Mouse (Mus musculus) forebrain, postnatal 0 days (tissue): Measurements from ENCODE around the gene Asic2. TPM values are rescaled to one million over a fixed set of nuclear protein-coding genes. Genes with fewer than 3 reads are reported as not detected.

Experiments used
- ATAC-seq: fragments of 200-750 bp; cut with Nextera tagmentation; 2 replicates; pipeline ENCODE4 v1.8.0; 2017; ENCODE audit warnings: mild to moderate bottlenecking, moderate library complexity
- DNase-seq: peaks from one replicate; pipeline ENCODE4 v3.0.0-alpha.2; 2015
- H3K27ac ChIP-seq: fragments of 300-500 bp; sonication (generic); 2 replicates; pipeline ENCODE4 v1.5.1; 2014; ENCODE audit warnings: low read depth, mild to moderate bottlenecking, antibody characterized with exemption, low read length, moderate library complexity, mixed read lengths
- H3K27me3 ChIP-seq: fragments of 300-500 bp; sonication (generic); 2 replicates; pipeline ENCODE4 v1.6.1; 2014; ENCODE audit warnings: mild to moderate bottlenecking, low read length, mixed read lengths; ENCODE audit not compliant: insufficient read depth
- H3K36me3 ChIP-seq: fragments of 300-500 bp; sonication (generic); 2 replicates; pipeline ENCODE4 v1.6.1; 2014; ENCODE audit warnings: mild to moderate bottlenecking, moderate library complexity; ENCODE audit not compliant: insufficient read depth
- H3K4me1 ChIP-seq: fragments of 300-500 bp; sonication (generic); 2 replicates; pipeline ENCODE4 v1.6.1; 2014; ENCODE audit warnings: antibody characterized with exemption; ENCODE audit not compliant: insufficient read depth
- H3K4me2 ChIP-seq: fragments of 300-500 bp; sonication (generic); 2 replicates; pipeline ENCODE4 v1.6.1; 2014; ENCODE audit warnings: low read depth, mild to moderate bottlenecking, moderate library complexity
- H3K4me3 ChIP-seq: fragments of 300-500 bp; sonication (generic); 2 replicates; pipeline ENCODE4 v1.5.1; 2014; ENCODE audit warnings: low read depth, low read length, mixed read lengths
- H3K9ac ChIP-seq: fragments of 300-500 bp; sonication (generic); 2 replicates; pipeline ENCODE4 v1.6.1; 2014; ENCODE audit warnings: mild to moderate bottlenecking
- H3K9me3 ChIP-seq: fragments of 300-500 bp; sonication (generic); 2 replicates; pipeline ENCODE4 v1.6.1; 2016; ENCODE audit warnings: low read length
- CTCF ChIP-seq: sonication (generic); IDR thresholded peaks from 2 replicates; pipeline ENCODE4 v1.5.1; 2016; ENCODE audit warnings: antibody characterized with exemption, control low read depth, low read depth
- whole genome bisulfite sequencing: fragments of 180-500 bp; shearing (Covaris S2); extraction: QIAGEN DNeasy Blood & Tissue Kit; methylation state at CpG from one replicate; pipeline ENCODE4 v1.1.7; 2014; 5-methylcytosine and 5-hydroxymethylcytosine counted together
- polyA plus RNA-seq: library from polyadenylated mRNA; unstranded; fragments of >200 nt; fragmentation: Nextera tagmentation; extraction: Ambion mirVana; gene quantifications from 2 replicates; pipeline ENCODE4 v1.2.1, GENCODE M21; 2015
- total RNA-seq: library from RNA; depleted of rRNA; stranded (reverse); fragments of >200 nt; gene quantifications from 2 replicates; pipeline ENCODE4 v1.2.3, GENCODE M21; 2014

Asic2 gene
- total and polyA plus RNA-seq, 2 experiments from 2014 or later: 15.5 to 37.2 TPM

GRCm38 (mm10) chr11:81584506-81584905 is 383.8 kb downstream of the Asic2 start:
- Histone ChIP-seq H3K27me3 (no peaks in the 10 kb centered on the region), H3K9me3 (no peaks in the 10 kb centered on the region), H3K36me3 (no peaks in the 10 kb centered on the region), H3K27ac (no peak overlapping the region), H3K4me1 (peaks cover 17% of the 10 kb centered on the region), H3K9ac (no peak overlapping the region), H3K4me3 (no peak overlapping the region), H3K4me2 (no peak overlapping the region)
- DNase-seq (no peak), ATAC-seq (no peak)
- 94% methylated on average over 9 of the region's 9 CpGs for WGBS
- TF ChIP-seq CTCF: no peak

GRCm38 (mm10) chr11:81583195-81583594 is 385.1 kb downstream of the Asic2 start:
- Histone ChIP-seq H3K4me2 (no peak overlapping the region), H3K36me3 (no peaks in the 10 kb centered on the region), H3K9me3 (no peaks in the 10 kb centered on the region), H3K4me3 (no peak overlapping the region), H3K4me1 (peaks cover 12% of the 10 kb centered on the region), H3K27me3 (no peaks in the 10 kb centered on the region), H3K9ac (no peak overlapping the region), H3K27ac (no peak overlapping the region)
- TF ChIP-seq CTCF: peak; percentile 56
- WGBS: 55% methylated on average over 7 of the region's 7 CpGs
- DNase-seq (no peak), ATAC-seq (no peak)

- Histone ChIP-seq H3K36me3 (no peaks in the 10 kb centered on the region), H3K9me3 (no peaks in the 10 kb centered on the region), H3K4me3 (no peak overlapping the region), H3K27ac (peak overlapping the region; percentile 9; the same call in 1 of the 2 replicates), H3K4me2 (no peak overlapping the region), H3K4me1 (peaks cover 7% of the 10 kb centered on the region), H3K9ac (no peak overlapping the region), H3K27me3 (no peaks in the 10 kb centered on the region)
- no peak for DNase-seq
- 28% methylated on average over 5 of the region's 5 CpGs for WGBS
- no peak; the same call in 1 of the 2 replicates for ATAC-seq
- TF ChIP-seq CTCF: no peak
Observed at GRCm38 (mm10) chr11:81582161-81582560, 386.1 kb downstream of the Asic2 start.

GRCm38 (mm10) chr11:81579753-81580152 is 388.5 kb downstream of the Asic2 start:
- H3K36me3 ChIP-seq: no peaks in the 10 kb centered on the region
- no peak overlapping the region for H3K4me3 ChIP-seq
- peak; percentile 66 for DNase-seq
- 0 out of 2 replicates have a peak overlapping the region, but pooled peaks have one; percentile 58 for H3K27ac ChIP-seq
- no peak for TF ChIP-seq CTCF
- no peaks in the 10 kb centered on the region for H3K9me3 ChIP-seq
- no peak overlapping the region for H3K4me2 ChIP-seq
- no peaks in the 10 kb centered on the region for H3K27me3 ChIP-seq
- H3K4me1 ChIP-seq: peaks cover 7% of the 10 kb centered on the region
- H3K9ac ChIP-seq: no peak overlapping the region
- ATAC-seq: peak; percentile 88
- WGBS: 8% methylated on average over 6 of the region's 6 CpGs

DNA sequence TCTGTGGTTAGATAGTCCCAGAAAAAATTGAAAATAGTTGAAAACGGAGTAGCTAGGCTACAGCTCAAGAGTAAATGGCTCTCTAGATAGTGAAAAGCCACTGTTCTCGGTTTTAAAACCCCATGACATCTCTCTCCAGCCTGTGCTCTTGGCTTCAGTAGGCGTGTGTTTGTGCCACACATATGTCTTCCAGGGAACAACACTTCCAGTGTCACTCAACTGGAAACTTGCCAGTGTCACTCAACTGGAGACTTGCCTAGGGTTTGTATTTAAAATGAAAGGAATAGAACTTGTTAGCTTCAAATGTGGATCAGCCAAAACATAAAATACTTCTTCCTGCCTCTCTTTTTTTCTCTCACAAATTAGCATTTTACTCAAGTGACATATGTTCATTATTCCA is 397.9 kb downstream of the Asic2 start:
- Histone ChIP-seq H3K9ac (no peak overlapping the region), H3K27ac (0 out of 2 replicates have a peak overlapping the region, but pooled peaks have one; percentile 29), H3K4me3 (no peak overlapping the region), H3K4me1 (no peaks in the 10 kb centered on the region), H3K4me2 (no peak overlapping the region), H3K27me3 (no peaks in the 10 kb centered on the region), H3K9me3 (no peaks in the 10 kb centered on the region), H3K36me3 (no peaks in the 10 kb centered on the region)
- DNase-seq (peak; percentile 76), ATAC-seq (peak; percentile 65; the same call in 1 of the 2 replicates)
- WGBS: 23% methylated on average over 3 of the region's 3 CpGs
- no peak for TF ChIP-seq CTCF

- H3K36me3 ChIP-seq: no peaks in the 10 kb centered on the region
- no peak overlapping the region for H3K4me2 ChIP-seq
- 75% methylated on average over 3 of the region's 3 CpGs for WGBS
- TF ChIP-seq CTCF: no peak
- H3K9me3 ChIP-seq: no peaks in the 10 kb centered on the region
- no peak overlapping the region for H3K27ac ChIP-seq
- DNase-seq (peak; percentile 12), ATAC-seq (no peak)
- no peak overlapping the region for H3K9ac ChIP-seq
- H3K27me3 ChIP-seq: no peaks in the 10 kb centered on the region
- no peak overlapping the region for H3K4me3 ChIP-seq
- H3K4me1 ChIP-seq: no peaks in the 10 kb centered on the region
Observed at GRCm38 (mm10) chr11:81564857-81565256, 403.4 kb downstream of the Asic2 start.

DNA sequence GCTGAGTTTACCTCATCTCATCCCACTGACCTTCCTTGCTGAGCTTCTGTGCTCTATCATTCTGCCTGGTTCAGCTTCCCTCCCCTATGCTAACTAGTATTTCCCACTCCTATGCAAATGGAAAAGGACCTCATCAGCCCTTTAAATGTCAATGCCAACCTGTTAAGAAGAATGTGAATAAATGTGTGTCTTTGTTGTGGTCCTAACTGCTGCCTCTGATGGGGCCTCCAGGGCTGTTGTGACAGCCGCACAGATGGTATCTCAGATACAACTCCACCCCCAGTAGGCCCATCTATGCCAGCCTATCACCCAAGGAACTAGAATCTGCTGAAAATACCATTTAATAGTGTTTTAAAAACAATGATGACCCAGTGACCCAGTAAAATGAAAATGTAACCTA is 407.9 kb downstream of the Asic2 start:
- Histone ChIP-seq H3K36me3 (no peaks in the 10 kb centered on the region), H3K27me3 (no peaks in the 10 kb centered on the region), H3K4me3 (no peak overlapping the region), H3K4me1 (no peaks in the 10 kb centered on the region), H3K9me3 (no peaks in the 10 kb centered on the region), H3K4me2 (no peak overlapping the region), H3K27ac (no peak overlapping the region), H3K9ac (no peak overlapping the region)
- TF ChIP-seq CTCF: no peak
- ATAC-seq (no peak), DNase-seq (no peak)
- 65% methylated on average over 1 of the region's 1 CpGs for WGBS
